ENCODE assay signal across 21 mouse cellular contexts in genomic region chr4:151068751-151069150, GRCm38 (mm10). TPM values are rescaled to one million over a fixed set of nuclear protein-coding genes. Genes with fewer than 3 reads are reported as not detected.
DNase-seq lines count a peak whose midpoint lies in the region; ATAC-seq and TF ChIP-seq lines count a peak whose summit lies in the region.
"Had no signal": no experiment of that assay in that cellular context is flagged by ENCODE, and none has a peak within 500 bp of the region (broad histone marks: within the 10 kb centered on the region; RNA-seq: fewer than 3 reads in every experiment).

No protein-coding gene starts in this region.

- no peak for DNase-seq in forebrain, postnatal 0 days
- no peak for DNase-seq in forebrain, embryonic 14.5 days (ENCODE audit: low spot score)
- DNase-seq in left cerebral cortex, adult 2 months (ENCODE audit: extremely low spot score in 1 of 2, low spot score in 2 of 2): no peak
- no peak for DNase-seq in left cerebral cortex, postnatal 4 days
- DNase-seq in MEL (ENCODE audit: low read depth, low spot score): peak; percentile 39
- DNase-seq in adrenal gland, postnatal 14 days: no peak
- no peak for DNase-seq in thymus, adult 18-20 months
- DNase-seq: adrenal gland, postnatal 36 days; cerebellum, adult 9-11 months; thymus, postnatal 14 days had no signal

- 65% methylated on average over 4 of the region's 4 CpGs for WGBS in forebrain, postnatal 0 days
- WGBS in forebrain, embryonic 14.5 days: 77% methylated on average over 4 of the region's 4 CpGs

- H3K36me3 ChIP-seq in forebrain, postnatal 0 days (ENCODE audit: insufficient read depth): peaks cover 76% of the 10 kb centered on the region
- H3K36me3 ChIP-seq in forebrain, embryonic 14.5 days (ENCODE audit: control insufficient read depth, insufficient read depth, low read length): peaks cover 93% of the 10 kb centered on the region
- H3K36me3 ChIP-seq in MEL (ENCODE audit: control insufficient read depth in 1 of 2, insufficient read depth in 2 of 2, low read length in 2 of 2): no peaks in the 10 kb centered on the region; a peak in 1 of 4 replicates
- H3K36me3 ChIP-seq: lung, embryonic 15.5 days had no signal

- ATAC-seq in forebrain, postnatal 0 days: peak; percentile 60; the same call in 1 of the 2 replicates
- no peak for ATAC-seq in forebrain, embryonic 14.5 days
- ATAC-seq in monocyte, adult 5-6 weeks (replicated peaks; ENCODE audit: insufficient number of reproducible peaks, low FRiP score, low TSS enrichment, poor library complexity, severe bottlenecking): peak; percentile 61
- ATAC-seq: forebrain, embryonic 13.5 days had no signal

- H3K4me1 ChIP-seq in forebrain, postnatal 0 days (ENCODE audit: insufficient read depth): no peaks in the 10 kb centered on the region
- no peaks in the 10 kb centered on the region for H3K4me1 ChIP-seq in forebrain, embryonic 14.5 days (ENCODE audit: control insufficient read depth, insufficient read depth, low read length)
- H3K4me1 ChIP-seq in MEL (ENCODE audit: control insufficient read depth in 1 of 2, insufficient read depth in 2 of 2, low read length in 2 of 2): no peaks in the 10 kb centered on the region
- H3K4me1 ChIP-seq: forebrain, embryonic 13.5 days; lung, embryonic 15.5 days; neural tube, embryonic 13.5 days had no signal

- no peak overlapping the region for H3K4me3 ChIP-seq in forebrain, postnatal 0 days (ENCODE audit: low read depth, low read length)
- no peak overlapping the region for H3K4me3 ChIP-seq in forebrain, embryonic 14.5 days (ENCODE audit: low read depth, low read length)
- H3K4me3 ChIP-seq in left cerebral cortex, adult 2 months: no peak overlapping the region
- H3K4me3 ChIP-seq in MEL (ENCODE audit: control insufficient read depth in 1 of 2, insufficient read depth in 1 of 2, low read depth in 2 of 2, low read length in 2 of 2): no peak overlapping the region
- H3K4me3 ChIP-seq: forebrain, embryonic 13.5 days; lung, embryonic 15.5 days; neural tube, embryonic 13.5 days had no signal

- no peaks in the 10 kb centered on the region for H3K27me3 ChIP-seq in forebrain, postnatal 0 days (ENCODE audit: insufficient read depth, low read length)
- no peaks in the 10 kb centered on the region for H3K27me3 ChIP-seq in forebrain, embryonic 14.5 days (replicated peaks; ENCODE audit: control insufficient read depth, insufficient read depth, low read length)
- H3K27me3 ChIP-seq in MEL (ENCODE audit: control insufficient read depth in 1 of 2, insufficient read depth in 2 of 2, low read length in 2 of 2): peaks cover 0 to 4% of the 10 kb centered on the region in 2 experiments; a peak in 1 of 4 replicates
- H3K27me3 ChIP-seq: forebrain, embryonic 13.5 days; lung, embryonic 15.5 days; neural tube, embryonic 13.5 days had no signal

- TF ChIP-seq RAD21 in MEL (IDR thresholded peaks at IDR 0.05; ENCODE audit: low read depth, low read length): no peak

- no peak for TF ChIP-seq EP300 in MEL (IDR thresholded peaks at IDR 0.05; ENCODE audit: low read depth in 1 of 2, low read length in 2 of 2)

- no peaks in the 10 kb centered on the region for H3K9me3 ChIP-seq in forebrain, postnatal 0 days (ENCODE audit: low read length)
- H3K9me3 ChIP-seq in forebrain, embryonic 14.5 days (replicated peaks; ENCODE audit: control insufficient read depth, low read length): no peaks in the 10 kb centered on the region
- H3K9me3 ChIP-seq in MEL (replicated peaks; ENCODE audit: insufficient read depth, low read length): no peaks in the 10 kb centered on the region
- H3K9me3 ChIP-seq: forebrain, embryonic 13.5 days; lung, embryonic 15.5 days; neural tube, embryonic 13.5 days had no signal

- H3K4me2 ChIP-seq in forebrain, postnatal 0 days (ENCODE audit: low read depth): no peak overlapping the region
- no peak overlapping the region for H3K4me2 ChIP-seq in forebrain, embryonic 14.5 days (ENCODE audit: low read length)
- H3K4me2 ChIP-seq: forebrain, embryonic 13.5 days; liver, embryonic 11.5 days; lung, embryonic 15.5 days; neural tube, embryonic 13.5 days had no signal

- intact Hi-C loops in left cerebral cortex, adult 2 months (cut with DNase I): no loop called here
- intact Hi-C loops in left cerebral cortex, postnatal 4 days (cut with DNase I): loop anchor here (1.0 kb wide), 1 partner anchor 10 kb away; no protein-coding TSS in a partner anchor

- no peak for TF ChIP-seq POLR2A in MEL (IDR thresholded peaks at IDR 0.05; ENCODE audit: control insufficient read depth in 1 of 2, insufficient read depth in 1 of 2, low read depth in 1 of 2, low read length in 2 of 2, poor library complexity in 1 of 2)

- H3K79me2 ChIP-seq in MEL (ENCODE audit: control insufficient read depth, insufficient read depth, low read length, poor library complexity): no peaks in the 10 kb centered on the region

- no peak overlapping the region for H3K27ac ChIP-seq in forebrain, postnatal 0 days (ENCODE audit: low read depth, low read length)
- no peak overlapping the region for H3K27ac ChIP-seq in forebrain, embryonic 14.5 days (ENCODE audit: low read depth, low read length)
- H3K27ac ChIP-seq in left cerebral cortex, adult 2 months: no peak overlapping the region
- no peak overlapping the region for H3K27ac ChIP-seq in MEL (ENCODE audit: control insufficient read depth, low read depth, low read length)
- H3K27ac ChIP-seq: forebrain, embryonic 13.5 days; lung, embryonic 15.5 days; neural tube, embryonic 13.5 days had no signal

- no peak overlapping the region for H3K9ac ChIP-seq in forebrain, postnatal 0 days
- no peak overlapping the region for H3K9ac ChIP-seq in forebrain, embryonic 14.5 days (ENCODE audit: low read length)
- no peak overlapping the region for H3K9ac ChIP-seq in MEL (ENCODE audit: control insufficient read depth, low read depth, low read length, poor library complexity, severe bottlenecking)
- H3K9ac ChIP-seq: forebrain, embryonic 13.5 days; lung, embryonic 15.5 days; neural tube, embryonic 13.5 days had no signal

- TF ChIP-seq CTCF in forebrain, postnatal 0 days (IDR thresholded peaks at IDR 0.05; ENCODE audit: low read depth): peak; percentile 55
- peak; percentile 34 for TF ChIP-seq CTCF in left cerebral cortex, adult 2 months (IDR thresholded peaks at IDR 0.05)
- TF ChIP-seq CTCF in MEL (IDR thresholded peaks at IDR 0.05 in 2 of 3, conservative IDR thresholded peaks at IDR 0.05 in 1 of 3; ENCODE audit: control insufficient read depth in 1 of 3, insufficient read depth in 1 of 3, low read depth in 2 of 3, low read length in 3 of 3, poor library complexity in 1 of 3, severe bottlenecking in 1 of 3): peak in 2 of 3 experiments; percentile 18 to 29; a peak in 1 of 6 replicates

TF ChIP-seq in MEL, 35 proteins besides CTCF, POLR2A, EP300 and RAD21:
- TF ChIP-seq E2F4 (IDR thresholded peaks at IDR 0.05; ENCODE audit: borderline replicate concordance, low read depth, low read length) (no peak), MAFK (IDR thresholded peaks at IDR 0.05; ENCODE audit: borderline replicate concordance, low read depth, low read length) (no peak), MAX (IDR thresholded peaks at IDR 0.05; ENCODE audit: low read length) (peak; percentile 86), MXI1 (IDR thresholded peaks at IDR 0.05; ENCODE audit: low read depth, low read length) (peak; percentile 51; the same call in 1 of the 2 replicates), MYC (IDR thresholded peaks at IDR 0.05; ENCODE audit: low read depth, low read length) (peak; percentile 79)

RNA-seq across cellular contexts. Expression of gene Vamp3, which starts 11.0 kb away (rescaled TPM):
- 37.9 and 47.1 TPM in 2 replicates for total RNA-seq in forebrain, postnatal 0 days (2014; rRNA removed)
- 39.2 and 48.8 TPM in 2 replicates for polyA plus RNA-seq in forebrain, postnatal 0 days (2015; fragmentation: Nextera tagmentation; extraction: Ambion mirVana)
- polyA plus RNA-seq in forebrain, embryonic 14.5 days (2014; fragmentation: Nextera tagmentation; extraction: Ambion mirVana): 25.1 and 30.0 TPM in 2 replicates
- total RNA-seq in left cerebral cortex, adult 2 months (2021): 10 to 100 TPM; 29.6 to 32.5 TPM
- total RNA-seq in left cerebral cortex, postnatal 4 days (2021): 10 to 100 TPM; 34.1 to 35.2 TPM
- 52.3 and 61.4 TPM in 2 replicates for total RNA-seq in MEL (2012; rRNA removed)
- polyA plus RNA-seq in MEL (2012; ENCODE audit: insufficient read depth in 1 of 2, insufficient read length in 2 of 2, low read depth in 1 of 2, low replicate concordance in 2 of 2, missing spikeins in 1 of 2): 10 to 100 TPM in 1 of 2 experiments, not detected in 1; 58.4 TPM
- 110 to 133 TPM (median 127 TPM) in 3 replicates for total RNA-seq in monocyte, adult 5-6 weeks (2017)
- 83.9 and 85.7 TPM in 2 replicates for total RNA-seq in adrenal gland, postnatal 14 days (2021)

RNA-seq across cellular contexts. Expression of gene Gm13090, which starts 20.6 kb away (rescaled TPM):
- not detected in 2 replicates for total RNA-seq in forebrain, postnatal 0 days (2014; rRNA removed)
- not detected in 2 replicates for polyA plus RNA-seq in forebrain, postnatal 0 days (2015; fragmentation: Nextera tagmentation; extraction: Ambion mirVana)
- 0.31 TPM in 1 of 2 replicates, not detected in the other for polyA plus RNA-seq in forebrain, embryonic 14.5 days (2014; fragmentation: Nextera tagmentation; extraction: Ambion mirVana)
- not detected for total RNA-seq in left cerebral cortex, adult 2 months (2021)
- total RNA-seq in left cerebral cortex, postnatal 4 days (2021): not detected
- total RNA-seq in MEL (2012; rRNA removed): not detected in 2 replicates
- not detected for polyA plus RNA-seq in MEL (2012; ENCODE audit: insufficient read depth in 1 of 2, insufficient read length in 2 of 2, low read depth in 1 of 2, low replicate concordance in 2 of 2, missing spikeins in 1 of 2)
- not detected in 3 replicates for total RNA-seq in monocyte, adult 5-6 weeks (2017)
- not detected in 2 replicates for total RNA-seq in adrenal gland, postnatal 14 days (2021)
- total RNA-seq: adrenal gland, postnatal 36 days; gastrocnemius, postnatal 4 days; layer of hippocampus, postnatal 25 days; left cerebral cortex, postnatal 25 days had no signal
- polyA plus RNA-seq: forebrain, embryonic 13.5 days; heart, embryonic 14.5 days; intestine, embryonic 14.5 days; liver, embryonic 11.5 days; lung, embryonic 15.5 days; stomach, embryonic 16.5 days had no signal

RNA-seq across cellular contexts. Expression of gene Per3, which starts 24.3 kb away (rescaled TPM):
- 3.3 and 6.9 TPM in 2 replicates for total RNA-seq in forebrain, postnatal 0 days (2014; rRNA removed)
- polyA plus RNA-seq in forebrain, postnatal 0 days (2015; fragmentation: Nextera tagmentation; extraction: Ambion mirVana): 2.9 and 3.0 TPM in 2 replicates
- polyA plus RNA-seq in forebrain, embryonic 14.5 days (2014; fragmentation: Nextera tagmentation; extraction: Ambion mirVana): 2.6 and 2.9 TPM in 2 replicates
- 10 to 100 TPM; 25.1 to 29.9 TPM for total RNA-seq in left cerebral cortex, adult 2 months (2021)
- total RNA-seq in left cerebral cortex, postnatal 4 days (2021): 1 to 10 TPM; 6.5 to 6.6 TPM
- 3.0 and 3.1 TPM in 2 replicates for total RNA-seq in MEL (2012; rRNA removed)
- polyA plus RNA-seq in MEL (2012; ENCODE audit: insufficient read depth in 1 of 2, insufficient read length in 2 of 2, low read depth in 1 of 2, low replicate concordance in 2 of 2, missing spikeins in 1 of 2): 1 to 10 TPM in 1 of 2 experiments, not detected in 1; 4.5 TPM
- total RNA-seq in monocyte, adult 5-6 weeks (2017): 0.76 to 1.9 TPM (median 1.4 TPM) in 3 replicates
- total RNA-seq in adrenal gland, postnatal 14 days (2021): 22.3 and 24.3 TPM in 2 replicates
